ENCODE assay signal across 9 mouse cellular contexts in the genomic region with DNA sequence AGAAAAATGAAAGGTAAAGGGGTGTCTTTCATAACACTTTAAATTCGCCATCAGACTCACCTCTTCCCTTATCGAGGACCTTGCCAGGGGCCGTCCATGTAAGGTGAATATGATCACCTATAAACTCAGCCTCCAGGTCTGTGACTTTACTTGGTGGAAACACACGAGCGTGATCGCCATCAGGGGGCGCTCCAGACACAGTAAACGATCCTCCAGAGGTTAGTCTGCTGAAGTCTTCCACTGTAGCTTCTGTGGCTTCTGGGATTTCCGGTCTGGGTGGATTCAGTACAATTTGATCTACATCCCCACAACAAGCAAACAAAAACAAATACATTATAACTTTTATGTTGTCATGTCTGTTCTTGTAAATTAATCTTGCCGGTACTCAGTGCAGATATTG. TPM values are rescaled to one million over a fixed set of nuclear protein-coding genes. Genes with fewer than 3 reads are reported as not detected.
A peak's percentile ranks its signal among the peaks of the same experiment; 100 is the strongest.
DNase-seq lines count a peak whose midpoint lies in the region; ATAC-seq and TF ChIP-seq lines count a peak whose summit lies in the region.
"Had no signal": no experiment of that assay in that cellular context is flagged by ENCODE, and none has a peak within 500 bp of the region (broad histone marks: within the 10 kb centered on the region; RNA-seq: fewer than 3 reads in every experiment).

No protein-coding gene starts in this region.

- H3K27ac ChIP-seq in forebrain, embryonic 14.5 days (ENCODE audit: low read depth, low read length) = no peak overlapping the region
- H3K27ac ChIP-seq in hindbrain, embryonic 10.5 days = no peak overlapping the region
- no peak overlapping the region for H3K27ac ChIP-seq in layer of hippocampus, adult 2 months
- H3K27ac ChIP-seq: macrophage had no signal

- no peaks in the 10 kb centered on the region for H3K27me3 ChIP-seq in forebrain, embryonic 14.5 days (replicated peaks; ENCODE audit: control insufficient read depth, insufficient read depth, low read length)
- H3K27me3 ChIP-seq in hindbrain, embryonic 10.5 days (ENCODE audit: insufficient read depth, poor library complexity, severe bottlenecking) = no peaks in the 10 kb centered on the region

- no peaks in the 10 kb centered on the region for H3K9me3 ChIP-seq in forebrain, embryonic 14.5 days (replicated peaks; ENCODE audit: control insufficient read depth, low read length)
- H3K9me3 ChIP-seq in hindbrain, embryonic 10.5 days = no peaks in the 10 kb centered on the region

- H3K4me1 ChIP-seq in forebrain, embryonic 14.5 days (ENCODE audit: control insufficient read depth, insufficient read depth, low read length) = no peaks in the 10 kb centered on the region
- no peaks in the 10 kb centered on the region for H3K4me1 ChIP-seq in hindbrain, embryonic 10.5 days (replicated peaks)

- H3K36me3 ChIP-seq in forebrain, embryonic 14.5 days (ENCODE audit: control insufficient read depth, insufficient read depth, low read length) = no peaks in the 10 kb centered on the region
- no peaks in the 10 kb centered on the region for H3K36me3 ChIP-seq in hindbrain, embryonic 10.5 days

- 21% methylated on average over 10 of the region's 10 CpGs for WGBS in forebrain, embryonic 14.5 days
- WGBS in hindbrain, embryonic 10.5 days = 21% methylated on average over 10 of the region's 10 CpGs

- TF ChIP-seq CTCF in layer of hippocampus, adult 2 months (conservative IDR thresholded peaks at IDR 0.05) = peak; percentile 87

- ATAC-seq in cerebellum, adult (ENCODE audit: insufficient number of reproducible peaks, low FRiP score, low TSS enrichment) = peak; percentile 70
- ATAC-seq in forebrain, embryonic 14.5 days = peak; percentile 86

- no peak overlapping the region for H3K4me2 ChIP-seq in forebrain, embryonic 14.5 days (ENCODE audit: low read length)

- H3K9ac ChIP-seq in forebrain, embryonic 14.5 days (ENCODE audit: low read length) = no peak overlapping the region

- H3K4me3 ChIP-seq in forebrain, embryonic 14.5 days (ENCODE audit: low read depth, low read length) = no peak overlapping the region
- no peak overlapping the region for H3K4me3 ChIP-seq in hindbrain, embryonic 10.5 days
- no peak overlapping the region for H3K4me3 ChIP-seq in layer of hippocampus, adult 2 months

- DNase-seq in MN1 (ENCODE audit: low spot score) = peak; percentile 68
- peak; percentile 86 for DNase-seq in forebrain, embryonic 14.5 days (ENCODE audit: low spot score)
- DNase-seq in hindbrain, embryonic 10.5 days (ENCODE audit: low spot score) = peak; percentile 77
- peak; percentile 69 to 89 for DNase-seq in layer of hippocampus, adult 2 months (ENCODE audit: low spot score in 2 of 2)
- peak; percentile 83 for DNase-seq in lung, postnatal 10 days
- peak; percentile 62 for DNase-seq in retina, postnatal 7 days (ENCODE audit: low read depth, low spot score)
- peak; percentile 75 to 76 for DNase-seq in urinary bladder, adult 18-20 months (ENCODE audit: low spot score in 2 of 2)

RNA-seq across cellular contexts. Expression of a gene that starts 5.9 kb away (rescaled TPM):
- not detected in 2 replicates for polyA plus RNA-seq in forebrain, embryonic 14.5 days (2014; fragmentation: Nextera tagmentation; extraction: Ambion mirVana)
- not detected in 2 replicates for polyA plus RNA-seq in hindbrain, embryonic 10.5 days (2016; fragmentation: Nextera tagmentation; extraction: Ambion mirVana)
- not detected for total RNA-seq in layer of hippocampus, adult 2 months (2021)
- polyA plus RNA-seq: macrophage had no signal

RNA-seq across cellular contexts. Expression of a gene that starts 24.0 kb away (rescaled TPM):
- polyA plus RNA-seq in forebrain, embryonic 14.5 days (2014; fragmentation: Nextera tagmentation; extraction: Ambion mirVana) = not detected in 2 replicates
- not detected in 2 replicates for polyA plus RNA-seq in hindbrain, embryonic 10.5 days (2016; fragmentation: Nextera tagmentation; extraction: Ambion mirVana)
- total RNA-seq in layer of hippocampus, adult 2 months (2021) = not detected
- polyA plus RNA-seq: macrophage had no signal
